Mouse (Mus musculus) midbrain, embryonic 13.5 days (tissue): ENCODE measurements around the gene Crb3. TPM values are rescaled to one million over a fixed set of nuclear protein-coding genes. Genes with fewer than 3 reads are reported as not detected.
A peak's percentile ranks its signal among the peaks of the same experiment; 100 is the strongest.

Source experiments
- ATAC-seq: fragments of 200-750 bp; cut with Nextera tagmentation; 2 replicates; pipeline ENCODE4 v1.8.0; 2017; ENCODE audit warnings: mild to moderate bottlenecking, moderate TSS enrichment, moderate library complexity
- H3K27ac ChIP-seq: fragments of 300-500 bp; sonication (generic); 2 replicates; pipeline ENCODE4 v1.5.1; 2015; ENCODE audit warnings: inconsistent platforms, mild to moderate bottlenecking, moderate library complexity
- H3K27me3 ChIP-seq: fragments of 300-500 bp; sonication (generic); 2 replicates; pipeline ENCODE4 v1.6.1; 2015; ENCODE audit warnings: mild to moderate bottlenecking, inconsistent platforms
- H3K36me3 ChIP-seq: fragments of 300-500 bp; sonication (generic); 2 replicates; pipeline ENCODE4 v1.6.1; 2015; ENCODE audit warnings: mild to moderate bottlenecking, inconsistent platforms
- H3K4me1 ChIP-seq: fragments of 300-500 bp; sonication (generic); replicated peaks from 2 replicates; pipeline ENCODE4 v1.6.1; 2015; ENCODE audit warnings: inconsistent platforms
- H3K4me2 ChIP-seq: fragments of 300-500 bp; sonication (generic); replicated peaks from 2 replicates; pipeline ENCODE4 v1.6.1; 2015; ENCODE audit warnings: moderate library complexity, mild to moderate bottlenecking, inconsistent platforms
- H3K4me3 ChIP-seq: fragments of 300-500 bp; sonication (generic); replicated peaks from 2 replicates; pipeline ENCODE4 v1.5.1; 2015; ENCODE audit warnings: mild to moderate bottlenecking, inconsistent platforms
- H3K9ac ChIP-seq: fragments of 300-500 bp; sonication (generic); replicated peaks from 2 replicates; pipeline ENCODE4 v1.6.1; 2015; ENCODE audit warnings: mild to moderate bottlenecking, inconsistent platforms
- H3K9me3 ChIP-seq: fragments of 300-500 bp; sonication (generic); 2 replicates; pipeline ENCODE4 v1.6.1; 2016; ENCODE audit warnings: mild to moderate bottlenecking, inconsistent platforms
- WGBS: fragments of 180-500 bp; shearing (Covaris S2); methylation state at CpG from one replicate; pipeline ENCODE4 v1.1.7; 2015; 5-methylcytosine and 5-hydroxymethylcytosine counted together
- polyA plus RNA-seq: library from polyadenylated mRNA; unstranded; fragments of >200 nt; fragmentation: Nextera tagmentation; extraction: Ambion mirVana; gene quantifications from 2 replicates; pipeline ENCODE4 v1.2.1, GENCODE M21; 2015

Crb3 gene
- polyA plus RNA-seq, 1 experiment from 2014 or later = 1.2 TPM

DNA sequence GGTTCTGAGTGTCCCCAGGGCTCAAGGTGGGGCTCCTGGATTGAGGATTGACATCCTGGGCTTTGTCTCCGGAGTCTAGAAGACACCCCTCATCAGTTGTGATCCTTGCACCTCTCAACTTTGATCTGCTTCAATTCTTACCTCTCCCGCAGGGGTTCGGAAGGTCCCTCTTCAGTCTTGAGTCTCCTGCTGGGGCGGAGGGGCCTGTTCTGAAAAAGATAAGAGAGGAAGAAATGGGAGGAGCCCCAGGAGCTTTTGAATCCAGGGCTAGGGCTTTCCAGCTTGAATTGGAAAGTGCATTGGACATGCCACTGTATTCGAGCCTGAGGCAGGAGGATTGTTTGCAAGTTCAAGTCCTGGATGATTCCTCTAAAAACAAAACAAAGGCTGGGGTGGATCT lies 8.0 kb downstream of the Crb3 start:
- no peak for ATAC-seq
- Histone ChIP-seq H3K27ac (no peak overlapping the region), H3K27me3 (peaks cover 34% of the 10 kb centered on the region), H3K4me3 (no peak overlapping the region), H3K9me3 (no peaks in the 10 kb centered on the region), H3K4me2 (no peak overlapping the region), H3K36me3 (no peaks in the 10 kb centered on the region), H3K4me1 (peaks cover 12% of the 10 kb centered on the region), H3K9ac (no peak overlapping the region)
- WGBS = 57% methylated on average over 5 of the region's 5 CpGs

DNA sequence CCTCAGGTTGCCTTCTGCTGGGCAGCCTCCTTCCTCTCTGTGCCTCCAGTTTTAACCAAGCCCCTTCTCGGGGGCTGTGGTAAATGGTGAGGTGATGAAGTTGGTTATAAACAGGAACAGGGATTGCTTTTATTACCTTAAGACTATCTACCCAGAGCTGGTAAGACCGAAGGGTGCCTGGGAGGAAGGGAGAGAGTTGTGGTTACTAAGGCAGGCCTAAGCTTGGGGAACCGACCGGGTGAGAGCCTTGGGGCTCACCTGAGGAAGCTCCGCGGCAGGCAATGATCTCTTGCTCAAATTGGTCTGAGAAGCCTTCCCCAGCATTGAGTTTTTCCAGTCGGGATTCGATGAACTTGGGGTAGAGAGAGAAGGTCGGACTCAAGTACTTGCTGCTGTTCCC lies 11.4 kb downstream of the Crb3 start:
- 13% methylated on average over 9 of the region's 9 CpGs for WGBS
- peak overlapping the region; percentile 22 for H3K4me3 ChIP-seq
- peak; percentile 38; the same call in 1 of the 2 replicates for ATAC-seq

DNA sequence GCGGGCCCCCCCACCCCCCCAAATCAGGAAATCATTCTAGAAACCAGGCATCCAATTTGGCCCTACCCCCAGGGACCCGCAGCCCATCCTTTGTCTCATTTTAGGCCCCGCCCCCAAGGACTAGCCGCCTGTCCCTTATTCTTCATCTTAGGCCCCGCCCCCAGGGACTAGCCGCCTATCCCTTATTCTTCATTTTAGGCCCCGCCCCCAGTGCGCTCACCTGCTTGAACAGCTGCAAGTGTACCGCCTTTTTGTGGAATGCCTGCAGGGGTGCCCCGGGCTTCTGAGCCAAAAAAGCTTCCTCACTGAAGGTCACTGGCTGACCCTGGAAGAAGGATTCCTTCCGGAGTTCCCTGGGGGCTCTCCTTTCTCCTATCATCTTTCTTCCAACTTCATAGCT lies 11.8 kb downstream of the Crb3 start:
- Histone ChIP-seq H3K27me3 (0 out of 2 replicates have a peak, but pooled peaks cover 3% of the 10 kb centered on the region), H3K9me3 (no peaks in the 10 kb centered on the region), H3K4me3 (peak overlapping the region; percentile 22), H3K36me3 (no peaks in the 10 kb centered on the region), H3K4me2 (peak overlapping the region; percentile 33), H3K9ac (no peak overlapping the region), H3K4me1 (peaks cover 5% of the 10 kb centered on the region; the same call in 1 of the 2 replicates), H3K27ac (no peak overlapping the region)
- 0 out of 2 replicates have a peak, but pooled peaks have one; percentile 13 for ATAC-seq
- 3% methylated on average over 11 of the region's 11 CpGs for WGBS

More for the DNA sequence above, 11.4 kb downstream of the Crb3 start:
- no peak overlapping the region for H3K27ac ChIP-seq
- H3K4me2 ChIP-seq = peak overlapping the region; percentile 33
- no peaks in the 10 kb centered on the region for H3K9me3 ChIP-seq
- no peaks in the 10 kb centered on the region for H3K36me3 ChIP-seq
- 0 out of 2 replicates have a peak, but pooled peaks cover 3% of the 10 kb centered on the region for H3K27me3 ChIP-seq
- H3K4me1 ChIP-seq = peaks cover 5% of the 10 kb centered on the region; the same call in 1 of the 2 replicates
- H3K9ac ChIP-seq = no peak overlapping the region

DNA sequence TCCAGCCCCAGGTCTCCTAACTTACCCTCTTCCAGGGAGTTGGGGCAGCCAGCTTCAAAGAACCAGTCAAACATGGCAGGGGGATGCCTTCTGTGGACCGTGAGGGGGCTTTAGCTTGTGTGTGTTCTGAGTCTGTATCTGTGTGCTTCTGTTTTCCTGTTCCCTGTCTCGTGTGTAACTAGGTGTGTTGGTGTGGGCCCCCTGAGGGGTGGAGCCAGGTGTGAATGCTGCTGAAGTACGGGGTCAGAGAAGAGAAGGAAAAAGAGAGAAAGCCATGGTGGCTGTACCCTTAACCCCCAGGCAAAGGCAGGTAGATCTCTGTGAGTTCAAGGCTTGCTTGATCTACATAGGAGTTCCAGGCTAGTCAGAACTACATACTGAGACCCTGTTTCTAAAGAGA lies 18.0 kb downstream of the Crb3 start:
- Histone ChIP-seq H3K4me1 (no peaks in the 10 kb centered on the region), H3K4me2 (no peak overlapping the region), H3K9me3 (no peaks in the 10 kb centered on the region), H3K27ac (no peak overlapping the region), H3K36me3 (peaks cover 25% of the 10 kb centered on the region), H3K4me3 (no peak overlapping the region), H3K27me3 (no peaks in the 10 kb centered on the region), H3K9ac (no peak overlapping the region)
- 59% methylated on average over 3 of the region's 3 CpGs for WGBS
- ATAC-seq = no peak

DNA sequence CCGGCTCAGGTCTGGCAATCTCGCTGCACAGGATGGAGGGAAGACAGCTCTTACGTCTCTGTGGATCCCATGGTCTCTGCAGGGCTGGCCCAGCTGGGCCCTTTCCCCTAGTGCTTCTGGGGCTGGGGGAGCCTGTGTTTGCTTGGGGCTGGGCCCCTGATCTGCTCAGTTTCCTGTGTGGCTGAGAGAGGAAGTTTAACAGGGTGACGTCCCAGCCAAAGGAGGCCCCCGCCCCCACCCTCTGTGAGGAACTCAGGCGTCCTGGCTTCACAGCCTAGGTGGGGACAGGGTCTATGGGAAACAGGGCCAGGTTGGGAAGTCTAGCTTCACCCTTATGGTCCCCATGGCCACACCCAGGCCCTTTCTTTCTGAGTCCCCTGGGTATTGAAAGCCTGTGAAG lies 19.4 kb downstream of the Crb3 start, which contains the start of gene Dennd1c:
Gene Dennd1c, minus strand, starts transcription at position 179 of the 400 bp plus-strand sequence.
- Histone ChIP-seq H3K27me3 (no peaks in the 10 kb centered on the region), H3K9ac (no peak within 1 kb of the TSS), H3K4me3 (no peak within 1 kb of the TSS), H3K4me1 (peaks cover 2% of the 10 kb centered on the region; the same call in 1 of the 2 replicates), H3K4me2 (no peak within 1 kb of the TSS), H3K9me3 (no peaks in the 10 kb centered on the region), H3K27ac (no peak within 1 kb of the TSS), H3K36me3 (peaks cover 35% of the 10 kb centered on the region)
- WGBS = 50% methylated on average over 6 of the region's 6 CpGs
- peak; percentile 40; the same call in 1 of the 2 replicates for ATAC-seq

DNA sequence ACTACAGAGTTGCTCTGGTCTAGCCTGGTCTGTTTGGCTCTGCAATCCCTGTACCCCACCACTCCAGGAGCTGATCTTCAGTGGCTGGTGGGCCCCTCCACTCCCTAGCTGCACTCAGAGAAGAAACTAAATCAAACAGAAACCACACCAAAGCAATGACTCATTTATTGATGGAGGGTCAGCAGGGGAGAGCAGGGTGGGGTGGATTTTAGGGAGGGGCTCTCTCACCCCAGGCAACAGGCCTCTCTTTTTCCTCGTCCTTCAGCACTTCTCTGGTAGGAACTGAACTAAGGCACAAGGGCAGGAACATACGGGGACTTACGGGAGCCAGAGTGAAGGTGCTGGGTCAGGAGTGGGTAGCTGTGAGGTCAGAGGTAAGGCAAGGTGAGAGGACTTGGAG lies 21.0 kb downstream of the Crb3 start:
- peaks cover 50% of the 10 kb centered on the region for H3K36me3 ChIP-seq
- H3K4me1 ChIP-seq = peaks cover 17% of the 10 kb centered on the region; the same call in 1 of the 2 replicates
- no peaks in the 10 kb centered on the region for H3K27me3 ChIP-seq
- H3K27ac ChIP-seq = no peak overlapping the region
- H3K4me3 ChIP-seq = no peak overlapping the region
- 82% methylated on average over 3 of the region's 3 CpGs for WGBS
- H3K9me3 ChIP-seq = no peaks in the 10 kb centered on the region
- H3K9ac ChIP-seq = no peak overlapping the region
- ATAC-seq = no peak
- no peak overlapping the region for H3K4me2 ChIP-seq

DNA sequence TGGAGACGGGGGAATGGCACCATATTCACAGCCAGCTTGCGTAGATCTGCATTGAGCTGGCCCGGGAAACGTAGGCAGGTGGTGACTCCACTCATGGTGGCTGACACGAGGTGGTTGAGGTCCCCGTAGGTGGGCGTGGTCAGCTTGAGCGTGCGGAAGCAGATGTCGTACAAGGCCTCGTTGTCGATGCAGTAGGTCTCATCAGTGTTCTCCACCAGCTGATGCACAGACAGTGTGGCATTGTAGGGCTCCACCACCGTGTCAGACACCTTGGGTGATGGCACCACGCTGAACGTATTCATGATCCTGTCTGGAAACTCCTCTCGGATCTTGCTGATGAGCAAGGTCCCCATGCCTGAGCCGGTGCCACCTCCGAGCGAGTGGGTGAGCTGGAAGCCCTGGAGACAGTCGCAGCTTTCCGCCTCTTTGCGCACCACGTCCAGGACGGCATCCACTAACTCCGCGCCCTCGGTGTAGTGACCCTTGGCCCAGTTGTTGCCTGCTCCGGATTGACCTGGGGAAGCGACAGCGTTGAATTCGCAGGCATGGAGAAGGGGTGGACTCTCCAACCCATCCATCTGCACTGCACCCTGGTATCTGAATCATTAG lies 22.4 kb downstream of the Crb3 start:
- H3K9me3 ChIP-seq = no peaks in the 10 kb centered on the region
- H3K27ac ChIP-seq = no peak overlapping the region
- peaks cover 58% of the 10 kb centered on the region for H3K36me3 ChIP-seq
- no peaks in the 10 kb centered on the region for H3K27me3 ChIP-seq
- no peak overlapping the region for H3K9ac ChIP-seq
- H3K4me2 ChIP-seq = no peak overlapping the region
- H3K4me3 ChIP-seq = no peak overlapping the region
- 95% methylated on average over 31 of the region's 31 CpGs for WGBS
- peaks cover 27% of the 10 kb centered on the region for H3K4me1 ChIP-seq
- ATAC-seq = no peak

DNA sequence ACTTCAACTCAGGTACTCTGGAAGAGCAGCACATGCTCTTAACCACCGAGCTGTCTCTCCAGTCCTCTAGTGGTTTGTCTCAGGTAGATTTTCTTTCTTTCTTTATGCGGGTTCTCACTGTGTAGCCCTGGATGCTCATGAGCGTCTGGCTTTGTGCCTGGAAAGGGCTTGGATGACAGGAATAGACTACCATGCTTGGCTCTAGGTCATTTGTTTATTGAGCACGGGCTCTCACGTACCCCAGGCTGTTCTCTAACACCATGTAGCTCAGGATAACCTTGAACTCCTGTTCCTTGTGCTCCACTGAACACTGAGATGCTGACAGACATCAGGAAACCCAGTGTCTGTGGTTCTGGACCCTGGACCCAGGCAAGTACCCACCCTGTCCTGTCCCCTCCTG lies 23.6 kb downstream of the Crb3 start:
- Histone ChIP-seq H3K9ac (no peak overlapping the region), H3K27me3 (no peaks in the 10 kb centered on the region), H3K4me2 (no peak overlapping the region), H3K27ac (no peak overlapping the region), H3K36me3 (peaks cover 58% of the 10 kb centered on the region), H3K9me3 (no peaks in the 10 kb centered on the region), H3K4me3 (no peak overlapping the region), H3K4me1 (peaks cover 34% of the 10 kb centered on the region)
- ATAC-seq = no peak
- WGBS = 89% methylated on average over 5 of the region's 5 CpGs

DNA sequence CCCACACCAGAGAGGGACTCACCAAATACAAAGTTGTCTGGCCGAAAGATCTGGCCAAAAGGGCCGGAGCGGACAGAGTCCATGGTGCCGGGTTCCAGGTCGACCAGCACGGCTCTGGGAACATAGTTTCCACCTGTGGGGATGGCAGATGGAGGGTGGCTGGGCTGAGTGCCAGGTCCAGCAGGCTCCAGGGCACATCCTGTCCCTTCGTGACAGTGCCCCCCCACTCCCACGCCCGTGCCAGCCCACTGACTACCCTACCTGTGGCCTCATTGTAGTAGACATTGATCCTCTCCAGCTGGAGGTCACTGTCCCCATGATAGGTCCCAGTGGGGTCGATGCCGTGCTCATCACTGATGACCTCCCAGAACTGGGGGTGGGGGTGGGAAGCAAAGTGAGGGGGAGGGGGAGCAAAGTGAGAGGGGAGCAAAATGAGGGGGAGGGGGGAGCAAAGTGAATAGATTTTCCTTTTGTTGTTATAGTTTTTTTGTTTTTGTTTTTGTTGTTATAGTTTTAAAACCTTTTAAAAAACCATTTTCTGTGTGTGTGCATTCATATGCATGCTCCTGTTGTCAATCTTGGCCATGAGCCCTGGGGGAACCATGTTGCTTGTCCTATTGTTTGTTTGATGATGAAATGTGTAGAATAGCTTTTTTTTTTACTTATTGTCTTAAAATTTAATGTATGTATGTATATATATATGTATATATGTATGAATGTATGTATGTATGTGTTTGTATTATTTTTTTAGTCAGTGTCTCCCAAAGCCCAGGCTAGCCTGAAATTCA lies 27.3 kb downstream of the Crb3 start:
- H3K9ac ChIP-seq = 0 out of 2 replicates have a peak overlapping the region, but pooled peaks have one; percentile 84
- peak overlapping the region; percentile 68 for H3K4me2 ChIP-seq
- H3K27me3 ChIP-seq = no peaks in the 10 kb centered on the region
- H3K9me3 ChIP-seq = no peaks in the 10 kb centered on the region
- peaks cover 34% of the 10 kb centered on the region for H3K4me1 ChIP-seq
- H3K4me3 ChIP-seq = peak overlapping the region; percentile 60
- no peak for ATAC-seq
- 93% methylated on average over 11 of the region's 11 CpGs for WGBS
- H3K36me3 ChIP-seq = peaks cover 40% of the 10 kb centered on the region
- no peak overlapping the region for H3K27ac ChIP-seq

DNA sequence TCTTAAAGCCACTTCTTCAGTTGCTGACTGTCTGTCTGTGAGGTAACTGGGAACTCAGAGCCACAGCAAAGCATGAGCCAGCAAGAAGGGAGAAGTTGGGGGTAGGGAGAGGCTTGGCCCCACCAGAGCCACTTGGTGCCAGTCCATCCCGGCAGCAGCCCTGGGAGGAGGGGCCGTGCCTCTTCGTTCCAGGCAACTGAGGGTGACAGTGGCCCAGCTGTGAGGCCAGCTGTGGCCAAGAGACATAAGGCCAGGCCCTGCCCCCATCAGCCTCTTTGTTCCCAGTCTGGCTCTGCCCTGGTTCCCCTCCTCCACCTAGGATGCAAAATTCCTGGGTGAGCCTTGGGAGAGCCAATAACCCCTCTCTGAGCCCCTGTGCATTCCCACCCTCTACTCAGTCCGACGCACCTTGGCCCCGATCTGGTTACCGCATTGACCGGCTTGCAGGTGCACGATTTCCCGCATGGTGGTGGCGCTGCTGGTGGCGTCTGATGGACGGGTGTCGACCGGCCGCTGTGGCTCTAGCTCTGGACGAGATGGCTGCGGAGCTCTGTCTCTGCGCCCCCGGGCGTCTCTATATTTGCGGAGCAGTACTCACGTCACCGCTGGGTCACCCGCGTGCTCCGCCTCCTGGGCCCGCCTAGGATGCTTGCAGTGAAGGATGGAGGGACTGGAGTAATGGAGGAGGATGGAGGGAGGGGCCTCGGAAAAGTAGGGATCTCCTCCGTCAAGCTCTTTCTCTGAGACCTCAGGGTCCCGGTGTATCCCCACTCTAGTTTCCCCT lies 28.3 kb downstream of the Crb3 start, which contains the start of gene Tubb4a:
Gene Tubb4a, minus strand, starts transcription at position 734 of the 784 bp plus-strand sequence.
- Histone ChIP-seq H3K4me2 (peak within 1 kb of the TSS; percentile 68), H3K36me3 (peaks cover 31% of the 10 kb centered on the region), H3K9me3 (no peaks in the 10 kb centered on the region), H3K4me3 (peak within 1 kb of the TSS; percentile 60), H3K4me1 (peaks cover 34% of the 10 kb centered on the region), H3K9ac (peak within 1 kb of the TSS; percentile 84), H3K27me3 (no peaks in the 10 kb centered on the region), H3K27ac (peak within 1 kb of the TSS; percentile 85)
- under 1% methylated on average over 31 of the region's 31 CpGs for WGBS
- peak; percentile 96 for ATAC-seq

DNA sequence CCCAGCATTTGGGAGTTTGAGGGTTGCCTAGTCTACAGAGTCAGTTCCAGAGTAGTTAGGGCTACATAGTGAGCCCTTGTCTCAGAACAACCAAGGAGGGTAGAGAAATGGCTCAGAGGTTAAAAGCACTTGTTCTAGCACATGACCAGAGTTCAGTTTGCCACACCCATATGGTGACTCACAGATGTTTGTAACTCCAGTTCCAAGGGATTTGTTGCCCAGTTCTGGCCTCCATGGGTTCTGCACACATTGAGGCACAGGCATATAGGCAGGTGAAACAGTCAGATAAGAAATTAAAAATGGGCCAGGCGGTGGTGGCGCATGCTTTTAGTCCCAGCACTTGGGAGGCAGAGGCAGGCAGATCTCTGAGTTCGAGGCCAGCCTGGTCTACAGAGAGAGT lies 35.3 kb downstream of the Crb3 start:
- 89% methylated on average over 3 of the region's 3 CpGs for WGBS
- ATAC-seq = no peak
- H3K27ac ChIP-seq = no peak overlapping the region
- H3K4me2 ChIP-seq = no peak overlapping the region
- H3K9me3 ChIP-seq = no peaks in the 10 kb centered on the region
- no peaks in the 10 kb centered on the region for H3K36me3 ChIP-seq
- peaks cover 7% of the 10 kb centered on the region for H3K27me3 ChIP-seq
- H3K4me3 ChIP-seq = no peak overlapping the region
- H3K4me1 ChIP-seq = peaks cover 7% of the 10 kb centered on the region
- H3K9ac ChIP-seq = no peak overlapping the region
